Mouse (Mus musculus): ENCODE data around the gene Chaf1a.

DNA sequence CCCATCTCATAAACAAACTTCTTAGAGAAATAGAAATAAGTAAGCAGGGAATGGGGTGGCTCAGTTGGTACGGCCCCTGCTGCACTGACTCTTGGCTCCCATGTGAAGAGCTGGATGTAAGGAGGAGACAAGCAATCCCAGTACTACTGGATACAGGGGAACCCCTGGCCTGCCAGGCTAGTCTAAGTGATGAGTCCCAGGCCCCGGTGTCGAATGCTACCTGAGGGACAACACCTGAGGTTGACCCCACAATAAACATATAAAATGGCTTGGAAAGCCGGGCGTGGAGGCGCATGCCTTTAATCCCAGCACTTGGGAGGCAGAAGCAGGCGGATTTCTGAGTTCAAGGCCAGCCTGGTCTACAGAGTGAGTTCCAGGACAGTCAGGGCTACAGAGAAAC, 8.8 kb upstream of the Chaf1a start:
- TF ChIP-seq EP300 (IDR thresholded peaks at IDR 0.05; ENCODE audit: insufficient read depth, low read depth, low read length) (no peak), POLR2A (IDR thresholded peaks at IDR 0.05; ENCODE audit: insufficient read depth, low read length) (no peak)
